Mouse (Mus musculus) frontal cortex, postnatal 25 days (tissue): Measurements from ENCODE around the gene Rtp3.

Source experiments
- DNase-seq, 2 experiments: peaks; one replicate each; pipeline ENCODE4 v3.0.0; 2022; ENCODE audit warnings: low spot score in 2 of 2

The Rtp3 gene

DNA sequence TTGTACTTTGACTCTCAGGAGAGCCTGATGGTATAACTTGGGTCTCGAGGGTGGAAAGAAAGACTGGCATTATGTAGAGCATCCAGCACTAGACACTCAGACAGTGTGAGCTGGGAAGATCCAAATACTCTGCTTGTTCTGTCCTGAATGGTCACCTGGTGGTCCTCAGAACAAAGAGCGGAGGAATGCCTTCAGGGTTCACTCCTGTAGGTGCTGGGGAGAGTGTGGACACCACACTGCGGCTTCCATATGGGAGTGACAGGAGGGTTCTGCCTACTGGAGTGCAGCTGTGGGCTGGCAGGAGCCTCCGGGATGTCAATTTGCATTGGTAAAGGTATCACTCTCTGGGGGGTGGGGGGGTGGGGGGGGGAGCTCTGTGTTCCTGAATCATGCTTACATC lies 8.0 kb downstream of the Rtp3 start:
- DNase-seq, result no peak

DNA sequence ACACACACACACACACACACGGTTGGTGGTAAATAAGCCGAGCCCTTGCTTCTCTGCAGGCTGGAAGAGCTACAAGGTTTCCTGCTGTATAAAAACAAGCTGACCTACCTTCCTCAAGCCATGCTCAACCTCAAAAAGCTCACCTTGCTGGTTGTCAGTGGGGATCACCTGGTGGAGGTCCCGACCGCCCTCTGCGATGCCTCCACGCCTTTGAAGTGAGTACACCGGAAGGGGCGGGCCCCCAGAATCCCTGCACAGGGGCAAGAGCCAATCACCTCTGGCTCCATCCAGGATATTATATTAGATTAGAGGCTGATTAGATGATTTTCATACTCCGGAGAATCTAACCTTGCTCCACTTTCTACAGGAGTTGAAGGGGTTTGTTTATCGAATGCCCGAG lies 11.0 kb downstream of the Rtp3 start:
- DNase-seq, result no peak

DNA sequence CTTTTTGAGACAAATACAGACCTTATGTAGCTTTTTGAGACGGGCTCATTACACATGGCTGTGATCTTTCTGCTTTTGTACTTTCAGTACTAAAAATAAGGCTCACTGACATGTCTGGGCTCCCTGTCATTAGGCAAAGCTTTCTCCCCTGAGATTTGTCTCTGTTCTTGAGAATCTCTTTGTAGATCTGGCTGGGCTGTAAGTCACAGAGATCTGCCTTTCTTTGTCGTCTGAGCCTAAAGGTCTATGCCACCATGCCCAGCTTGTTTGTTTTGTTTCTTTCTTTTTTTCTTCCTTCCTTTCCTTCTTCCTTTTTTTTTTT lies 24.5 kb downstream of the Rtp3 start:
- no peak for DNase-seq

DNA sequence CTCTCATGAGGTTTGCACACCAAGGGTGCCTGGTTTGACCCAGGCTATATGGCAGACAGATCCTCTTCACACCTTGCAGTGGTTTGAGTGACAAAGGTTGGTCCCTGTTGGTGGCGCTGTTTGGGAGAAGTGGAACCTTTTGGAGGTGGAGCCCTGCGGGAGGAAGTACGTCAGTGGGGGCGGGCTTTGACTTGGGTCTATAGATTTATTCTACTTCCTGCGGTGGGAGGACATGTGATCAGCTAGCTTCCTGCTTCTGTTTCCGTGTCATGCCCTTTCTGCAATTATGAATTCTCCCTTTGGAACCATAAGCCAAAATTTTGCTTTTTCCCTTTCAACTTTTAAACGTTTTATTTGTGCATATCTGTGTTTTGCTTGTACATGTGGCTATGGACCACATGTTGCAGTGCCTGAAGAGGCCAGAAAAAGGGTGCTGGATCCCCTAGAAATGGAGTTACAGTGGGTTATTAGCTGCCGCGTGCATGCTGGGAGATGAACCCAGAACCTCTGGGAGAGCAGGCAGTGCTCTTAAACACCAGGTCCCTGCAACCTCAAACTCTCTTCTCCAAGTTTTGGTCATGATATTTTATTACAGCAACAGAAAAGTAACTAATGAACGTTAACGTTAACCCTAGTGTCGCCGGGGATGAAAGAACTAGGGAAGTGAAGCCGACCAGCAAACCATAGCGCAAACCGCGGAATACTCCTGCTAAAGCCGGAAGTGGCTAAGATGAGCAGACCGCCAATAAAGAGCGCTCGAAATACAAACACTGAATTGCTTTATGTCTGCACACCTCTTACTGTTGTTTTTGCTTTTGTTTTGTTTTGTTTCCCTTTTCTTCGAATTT lies 25.1 kb downstream of the Rtp3 start:
- DNase-seq, result no peak

DNA sequence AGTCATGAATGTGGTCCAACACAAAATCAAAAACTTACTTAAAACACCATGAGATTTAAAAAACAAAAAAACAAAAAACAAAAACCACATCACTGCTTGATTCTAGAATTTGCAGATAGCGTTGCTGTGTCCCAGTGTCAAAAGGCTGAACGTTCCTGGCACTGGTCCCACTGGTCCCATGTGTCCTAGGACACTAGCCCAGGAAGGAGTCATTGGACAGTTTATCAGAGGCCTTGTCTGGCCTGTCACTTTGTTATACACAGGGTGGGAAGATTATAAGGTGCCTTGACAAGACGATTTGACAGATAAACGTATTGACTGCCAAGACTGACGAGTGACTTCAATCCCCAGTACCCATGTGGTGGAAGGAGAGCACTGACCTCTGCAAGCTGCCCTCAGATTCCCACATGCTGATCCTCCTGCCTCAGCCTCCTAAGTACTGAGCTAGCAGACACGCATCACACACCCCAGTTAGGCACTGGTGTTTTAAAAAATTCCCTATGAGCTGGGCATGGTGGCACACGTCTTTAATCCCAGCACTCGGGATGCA lies 26.7 kb downstream of the Rtp3 start:
- DNase-seq, result no peak

DNA sequence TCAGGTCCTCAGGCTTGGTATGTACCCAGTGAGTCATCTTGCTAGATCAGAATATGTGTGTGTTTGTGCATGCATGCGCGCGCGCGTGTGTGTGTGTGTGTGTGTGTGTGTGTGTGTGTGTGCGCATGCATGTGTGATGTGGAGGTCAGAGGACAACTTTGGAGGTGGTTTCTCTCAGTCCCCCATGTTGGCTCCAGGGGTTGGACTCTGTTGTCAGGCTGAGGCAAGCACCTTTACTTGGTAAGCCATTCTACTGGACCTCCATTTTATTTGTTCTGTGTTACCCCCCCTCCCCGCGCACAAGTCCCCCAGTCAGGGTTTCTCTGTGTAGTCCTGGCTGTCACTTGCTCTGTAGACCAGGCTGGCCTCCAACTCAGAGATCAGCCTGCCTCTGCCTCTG lies 29.0 kb downstream of the Rtp3 start:
- DNase-seq, result no peak

DNA sequence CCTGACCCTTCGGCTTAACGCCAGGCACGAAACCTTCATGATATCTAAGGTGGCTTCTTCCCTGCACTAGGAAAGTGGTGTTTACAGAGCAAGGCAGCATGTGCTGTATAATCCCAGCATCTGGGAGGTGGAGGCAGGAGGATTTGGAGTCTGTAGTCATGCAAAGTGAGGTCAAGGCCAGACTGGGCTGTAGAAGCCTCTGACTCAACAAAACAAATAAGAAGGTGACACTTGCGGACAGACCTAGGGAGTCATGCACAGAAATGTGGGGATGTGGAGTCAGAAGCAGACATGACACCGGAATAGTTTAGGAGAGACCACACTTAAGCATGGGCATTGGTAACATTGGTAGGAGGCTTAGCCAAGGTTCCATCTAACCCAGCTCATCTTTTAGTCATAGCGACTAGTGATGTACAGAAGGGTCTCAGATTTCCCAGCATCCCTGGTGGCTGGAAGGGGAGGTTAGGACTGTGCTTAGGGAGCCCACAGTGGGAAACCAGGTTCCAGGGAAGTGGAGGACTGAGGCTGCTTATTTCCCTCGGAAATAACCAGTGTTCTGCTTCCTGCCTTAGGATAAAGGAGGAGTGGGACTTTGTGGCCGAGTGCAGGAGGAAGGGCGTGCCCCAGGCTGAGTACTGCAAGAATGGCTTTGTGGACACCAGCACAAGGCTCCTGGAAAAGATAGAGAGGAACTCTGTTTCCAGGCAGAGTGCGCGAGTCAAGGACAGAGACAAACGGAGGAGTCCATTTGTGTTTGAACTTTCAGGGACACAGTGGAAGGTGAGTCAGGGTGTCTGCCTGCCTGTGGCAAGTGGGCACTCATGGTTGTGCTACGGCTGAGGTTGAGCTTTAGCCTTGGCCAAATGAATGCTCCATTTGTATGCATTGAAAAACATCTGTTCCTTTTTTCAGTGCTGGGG lies 29.9 kb downstream of the Rtp3 start:
- no peak for DNase-seq

DNA sequence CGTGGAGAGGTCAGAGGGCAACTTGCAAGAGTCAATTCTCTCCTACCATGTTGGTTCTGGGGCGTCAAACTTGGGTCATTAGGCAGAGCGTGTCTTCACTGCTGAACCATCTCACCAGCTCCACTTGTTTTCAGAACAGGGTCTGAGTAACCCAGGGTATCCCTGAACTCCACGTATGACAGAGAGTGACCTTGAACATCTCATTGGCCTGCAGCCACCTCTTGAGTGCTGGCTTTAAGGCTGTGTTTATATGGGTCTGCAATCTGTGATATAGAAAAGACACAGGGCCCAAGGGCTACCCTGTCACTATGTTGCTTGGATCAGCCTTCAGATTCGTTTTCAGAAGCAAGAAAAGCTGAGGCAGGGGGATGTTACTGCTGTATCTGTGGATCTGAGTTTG lies 30.7 kb downstream of the Rtp3 start:
- DNase-seq, result no peak

DNA sequence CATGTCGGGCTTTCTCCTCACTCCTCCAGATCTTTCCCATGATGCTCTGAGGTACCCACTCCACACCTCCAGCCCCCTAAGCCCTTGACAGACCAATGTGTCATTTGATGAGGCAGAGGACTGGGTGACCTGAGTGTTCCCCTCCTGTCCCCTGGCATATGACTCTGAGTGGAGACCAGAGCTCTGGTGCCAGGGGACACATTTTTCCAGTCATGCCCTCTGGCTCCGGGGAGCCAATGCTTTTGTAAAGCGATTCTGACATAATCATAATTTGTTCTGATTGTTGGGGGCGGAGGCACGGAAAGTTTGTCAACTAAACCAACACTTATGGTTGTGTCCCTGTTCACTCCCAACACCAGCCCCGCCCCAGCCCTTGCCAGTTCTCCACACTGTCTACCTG lies 34.4 kb downstream of the Rtp3 start:
- no peak for DNase-seq

DNA sequence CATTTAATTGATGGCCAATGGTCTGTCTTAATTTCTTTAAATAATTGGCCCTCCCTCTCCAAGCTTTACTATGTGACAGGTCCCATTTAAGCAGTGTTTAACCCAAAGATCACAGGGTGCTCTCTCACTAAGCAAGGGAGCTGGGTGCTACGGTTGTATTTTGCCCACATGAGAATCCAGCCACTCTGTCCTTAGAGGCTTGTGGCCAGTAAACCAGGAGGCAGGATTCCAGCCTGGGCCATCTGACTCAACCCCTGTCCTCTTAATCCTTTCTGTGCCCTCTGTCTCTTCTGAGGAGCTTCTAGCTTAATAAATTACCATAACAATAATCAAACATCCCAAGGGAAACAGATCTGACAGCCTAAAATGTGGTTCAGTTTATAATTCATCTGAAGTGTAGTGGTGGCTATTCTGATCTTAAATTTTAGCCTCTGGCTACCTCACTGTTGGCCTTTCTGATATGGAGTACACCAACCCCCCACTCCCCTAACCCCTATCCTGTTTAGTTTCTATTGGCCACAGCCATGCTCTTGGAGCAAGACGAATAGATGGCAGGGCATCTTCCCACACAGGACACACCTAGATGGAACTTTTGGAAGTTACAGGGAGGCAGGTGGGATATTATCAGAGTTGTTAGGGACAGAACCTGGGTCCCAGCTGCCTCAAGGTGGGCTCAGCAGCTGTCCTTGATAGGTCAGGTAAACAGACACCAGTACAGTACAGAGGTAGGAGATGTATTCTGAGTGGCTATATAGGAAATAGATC lies 35.5 kb downstream of the Rtp3 start:
- DNase-seq, result no peak

DNA sequence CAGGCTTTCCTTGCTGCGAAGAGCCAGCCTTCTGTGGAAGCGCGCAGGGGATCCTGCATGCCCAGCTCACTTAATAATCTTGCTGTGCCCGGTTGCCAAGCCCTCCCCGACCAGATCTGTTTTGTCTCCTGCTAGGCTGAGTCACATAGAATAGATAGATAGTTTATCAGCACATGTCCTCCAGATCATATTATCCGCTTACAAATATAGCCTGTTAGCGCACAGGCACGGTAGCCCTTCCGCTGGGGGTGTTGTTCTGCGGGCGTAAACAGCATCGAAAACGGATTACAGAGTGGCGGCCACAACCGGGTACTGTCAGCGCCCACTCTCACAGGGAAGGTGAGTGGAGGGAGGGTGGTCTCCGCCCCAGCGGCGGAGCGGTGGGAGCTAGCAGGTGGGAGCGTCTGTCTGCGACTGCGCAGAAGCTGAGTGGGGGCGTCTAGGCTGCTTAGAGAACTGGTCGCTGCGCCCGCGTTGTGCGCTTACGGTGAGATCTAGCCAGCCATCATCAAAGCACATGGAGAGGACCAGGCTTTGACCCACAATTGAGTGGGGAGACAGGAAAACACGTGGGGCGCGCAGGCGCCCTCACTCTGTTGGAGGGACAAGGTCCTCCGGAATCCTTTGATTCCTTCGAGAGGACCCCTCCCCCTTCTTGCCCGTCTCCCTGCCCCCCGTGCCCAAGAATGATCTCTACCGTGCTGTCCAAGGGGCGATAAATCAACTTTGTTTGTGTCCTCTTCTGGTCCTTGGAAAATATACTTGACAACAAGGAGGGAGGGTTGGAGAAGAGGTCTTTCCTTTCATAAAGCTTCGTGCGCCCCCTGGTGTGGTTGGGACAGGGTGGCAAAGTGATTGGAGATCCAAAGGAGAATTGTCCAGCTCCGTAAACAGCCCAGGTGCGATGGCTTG lies 36.6 kb downstream of the Rtp3 start:
- peak; percentile 51 to 64 for DNase-seq

DNA sequence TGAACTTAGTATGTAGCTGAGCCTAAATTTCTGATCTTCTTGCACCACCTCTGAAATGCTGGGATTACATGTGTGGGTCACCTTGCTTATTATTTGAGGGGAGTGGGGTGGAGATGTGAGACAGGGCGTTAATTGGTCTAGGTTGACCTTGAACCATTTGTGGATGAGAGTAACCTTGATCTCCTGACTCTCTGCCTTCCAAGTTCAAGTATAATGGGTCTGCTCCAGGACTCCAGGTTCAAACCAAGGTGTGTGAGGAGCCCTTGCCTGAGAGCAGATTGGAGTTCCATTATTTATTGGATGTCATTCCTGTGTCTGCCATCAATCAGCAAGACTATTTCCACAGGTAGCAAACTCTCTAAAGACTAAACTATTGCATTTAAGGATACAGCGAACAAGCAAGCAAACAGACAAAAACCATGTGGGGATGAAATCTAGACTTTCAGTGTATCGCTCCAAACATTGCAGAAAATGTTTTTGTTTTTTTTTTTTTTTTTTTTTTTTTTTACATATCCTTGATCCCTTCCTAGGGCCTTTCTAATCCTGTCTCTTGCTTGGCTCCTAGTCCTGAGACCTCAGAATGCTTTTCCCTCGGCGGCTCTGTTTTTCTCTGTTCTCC lies 37.3 kb downstream of the Rtp3 start:
- no peak for DNase-seq

DNA sequence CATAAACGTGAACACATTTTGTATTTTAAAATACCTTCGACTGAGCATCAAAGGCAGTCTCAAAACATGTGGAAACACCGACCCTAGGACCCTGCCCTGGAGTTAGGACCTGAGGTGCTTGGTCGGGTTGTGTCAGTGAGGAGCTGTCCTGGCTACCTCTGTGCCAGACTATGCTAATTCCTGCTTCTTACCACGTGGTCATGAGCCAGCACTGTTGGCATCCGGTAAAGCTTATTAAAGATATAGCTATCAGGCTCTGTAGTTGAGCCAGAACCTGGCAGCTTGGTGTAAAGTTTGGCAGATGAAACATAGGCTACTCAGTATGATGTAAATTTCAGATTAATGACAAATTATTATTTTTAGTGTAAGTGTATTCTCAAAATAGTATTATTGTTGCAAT lies 38.0 kb downstream of the Rtp3 start:
- DNase-seq, result no peak

DNA sequence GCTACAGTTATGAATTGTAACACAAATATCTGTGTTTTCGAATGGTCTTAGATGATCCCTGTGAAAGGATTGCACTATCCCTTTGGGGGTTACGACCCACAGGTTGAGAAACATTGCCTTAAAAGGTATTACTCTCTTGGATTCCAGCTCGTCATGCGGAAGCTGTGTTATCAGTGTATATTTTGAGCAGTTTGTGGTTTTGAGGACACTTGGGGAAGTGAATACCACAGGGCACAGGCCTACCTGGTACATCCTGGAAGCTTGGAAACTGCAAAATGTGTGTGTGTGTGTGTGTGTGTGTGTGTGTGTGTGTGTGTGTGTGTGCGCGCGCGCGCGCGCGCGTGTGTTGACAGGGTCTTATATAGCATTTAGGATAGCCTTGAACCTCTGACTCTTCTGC lies 38.5 kb downstream of the Rtp3 start:
- DNase-seq, result no peak

DNA sequence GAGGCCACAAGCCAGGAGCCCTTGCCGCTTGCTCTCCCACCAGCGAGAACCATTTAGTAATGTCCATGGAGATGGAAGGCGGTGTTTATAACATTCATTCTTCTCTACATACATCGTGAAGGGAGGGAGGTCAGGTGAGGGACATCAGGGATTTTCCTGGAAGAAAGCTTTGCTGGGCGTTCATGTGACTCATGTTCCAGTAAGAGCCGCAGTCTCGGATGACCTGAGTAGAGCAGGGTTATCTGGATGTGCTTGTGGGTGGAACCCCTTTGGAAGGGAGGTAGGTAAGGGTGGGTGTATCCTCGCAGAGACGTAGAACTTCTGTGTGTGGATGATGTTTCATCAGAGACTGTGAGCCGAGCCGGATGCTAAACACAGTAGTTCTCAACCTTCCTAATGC lies 39.0 kb downstream of the Rtp3 start, which contains the start of gene Lrrc2:
TSS of gene Lrrc2 (plus strand) at position 149 of the 400 bp plus-strand sequence.
- no peak for DNase-seq

DNA sequence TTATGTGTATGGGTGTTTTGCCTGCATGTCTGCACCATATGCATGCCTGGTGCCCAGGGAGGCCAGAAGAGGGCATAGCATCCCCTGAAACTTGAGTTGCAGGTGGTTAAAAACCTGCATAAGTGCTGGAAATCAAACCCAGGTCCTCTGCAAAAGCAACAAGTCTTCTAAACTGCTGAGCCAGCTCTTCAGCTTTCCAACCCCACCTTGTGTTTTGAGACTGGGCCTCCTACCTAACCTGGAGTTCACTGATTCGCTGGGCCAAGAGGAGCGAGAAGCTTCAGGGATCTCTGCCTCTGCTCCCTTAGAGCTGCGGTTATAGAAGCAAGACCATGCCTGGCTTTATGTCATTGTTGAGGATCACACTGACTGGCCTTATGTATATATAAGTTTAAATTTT lies 40.3 kb downstream of the Rtp3 start:
- no peak for DNase-seq

DNA sequence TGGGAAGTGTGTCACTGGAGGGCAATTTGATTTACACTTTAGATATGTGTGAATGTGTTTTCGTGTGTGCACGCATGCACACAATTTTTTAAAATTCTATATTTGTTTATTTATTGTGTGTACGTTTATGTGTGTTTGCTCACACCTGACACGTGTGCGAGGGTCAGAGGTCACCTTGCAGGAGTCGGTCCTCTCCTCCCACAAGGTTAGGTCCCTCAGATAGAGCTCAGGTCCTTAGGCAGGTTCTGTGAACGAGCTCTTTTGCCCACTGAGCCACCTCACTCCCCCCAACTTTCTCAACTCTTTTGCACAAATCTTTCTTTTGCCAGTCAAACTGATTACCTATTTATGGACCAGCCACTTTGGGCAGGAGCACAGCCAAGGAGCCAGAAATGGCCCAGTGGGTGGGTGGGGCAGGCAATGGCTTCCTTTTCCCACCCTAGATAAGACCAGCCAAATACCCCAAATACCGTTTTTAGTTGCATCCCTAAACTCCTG lies 41.5 kb downstream of the Rtp3 start:
- DNase-seq, result no peak

DNA sequence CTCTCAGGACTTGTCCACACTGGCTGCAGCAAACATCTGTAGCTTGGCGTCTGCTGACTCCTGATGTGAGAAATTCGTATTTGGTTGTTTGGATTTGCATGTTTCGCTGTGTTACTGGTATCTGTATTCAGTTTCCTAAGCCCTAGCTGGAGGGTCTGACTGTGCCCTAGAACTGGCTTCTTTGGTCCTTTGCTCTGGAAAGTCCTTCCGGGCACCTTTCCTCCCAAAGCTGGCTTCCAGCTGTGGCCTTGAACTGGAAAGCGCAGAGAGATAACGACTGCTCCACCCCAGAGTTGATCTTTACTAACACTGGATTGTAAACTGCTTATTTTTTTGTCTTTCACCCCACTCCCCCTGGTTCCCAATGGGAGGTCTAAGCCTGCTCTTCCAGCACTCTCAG lies 42.5 kb downstream of the Rtp3 start:
- DNase-seq, result no peak

DNA sequence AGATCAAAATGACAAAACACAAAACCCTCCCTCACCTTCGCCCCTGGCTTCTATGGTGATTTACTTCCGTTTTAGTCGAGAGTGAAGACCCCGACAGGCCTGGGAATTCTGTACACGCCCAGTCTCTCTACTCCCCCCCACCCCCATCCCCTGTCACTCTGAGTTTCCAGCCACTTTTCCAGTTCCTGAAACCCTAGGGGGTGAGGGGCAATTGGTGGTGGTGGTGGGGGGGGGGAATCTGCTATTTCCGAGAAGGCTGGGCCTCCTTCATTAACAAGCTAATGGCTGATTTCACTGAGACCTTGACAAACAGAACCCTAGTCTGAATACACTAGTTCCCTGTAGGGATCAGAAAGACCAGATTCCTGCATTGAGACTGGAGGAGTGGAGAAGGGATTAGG lies 43.1 kb downstream of the Rtp3 start:
- no peak for DNase-seq

DNA sequence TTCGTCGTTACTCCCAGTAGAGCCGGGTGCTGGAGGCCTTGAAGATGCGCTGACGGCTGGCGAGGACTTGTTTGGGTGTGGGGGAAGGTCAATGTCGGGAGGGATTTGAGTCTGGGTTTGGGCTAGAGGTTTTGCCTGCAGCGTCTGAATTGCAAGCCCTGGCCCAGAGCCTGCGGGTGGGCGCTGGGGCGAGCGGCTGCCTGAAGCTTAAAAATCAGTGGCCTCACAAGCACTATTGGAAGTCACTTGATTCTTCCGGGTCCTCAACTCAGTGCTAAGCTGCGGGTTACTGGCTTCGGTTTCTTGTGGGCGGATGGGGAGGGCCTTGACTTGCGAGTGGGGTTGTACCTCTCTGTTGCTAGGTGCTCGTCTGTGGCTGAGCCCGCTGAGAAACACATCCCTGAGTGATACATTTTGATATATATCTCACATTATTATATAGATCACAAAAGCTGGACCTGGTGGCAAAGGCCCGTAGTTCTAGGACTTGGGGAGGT lies 43.8 kb downstream of the Rtp3 start:
- no peak for DNase-seq
